Mouse (Mus musculus) ES-E14 (cell line): Measurements from ENCODE around the gene Galm. TPM values are rescaled to one million over a fixed set of nuclear protein-coding genes. Genes with fewer than 3 reads are reported as not detected.
"Not testable (repeated sequence)": the region's sequence is repeated elsewhere in the genome, so short reads cannot be mapped to it uniquely, and the experiment has no call there.

Source experiments
- DNase-seq: peaks from one replicate; pipeline ENCODE4 v3.0.0-alpha.2; 2013; ENCODE audit warnings: low read depth, low spot score
- H3K27ac ChIP-seq: 2 replicates; pipeline ENCODE4 v1.5.1; 2012; ENCODE audit warnings: low read depth, mild to moderate bottlenecking, low read length, moderate library complexity, mixed read lengths; ENCODE audit not compliant: poor library complexity, insufficient read depth, severe bottlenecking
- H3K36me3 ChIP-seq: 2 replicates; pipeline ENCODE4 v1.6.1; 2012; ENCODE audit warnings: mild to moderate bottlenecking, low read length, moderate library complexity, mixed read lengths; ENCODE audit not compliant: control insufficient read depth, poor library complexity, insufficient read depth, severe bottlenecking
- H3K4me1 ChIP-seq, 2 experiments: fragments of 150-350 bp in 1 of 2; sonication (generic) in 1 of 2; 2 replicates each; pipeline ENCODE4 v1.6.1; 2012; ENCODE audit warnings: low read length in 2 of 2, mild to moderate bottlenecking in 1 of 2, mixed read lengths in 1 of 2; ENCODE audit not compliant: control insufficient read depth in 2 of 2, insufficient read depth in 2 of 2, poor library complexity in 1 of 2
- H3K4me3 ChIP-seq, 2 experiments: fragments of 150-350 bp in 1 of 2; sonication (generic) in 1 of 2; 2 replicates each; pipeline ENCODE4 v1.5.1; 2012; ENCODE audit warnings: low read length in 2 of 2, low read depth in 1 of 2, mild to moderate bottlenecking in 1 of 2, mixed read lengths in 1 of 2; ENCODE audit not compliant: insufficient read depth in 1 of 2, poor library complexity in 1 of 2, severe bottlenecking in 1 of 2
- H3K9ac ChIP-seq: 2 replicates; pipeline ENCODE4 v1.6.1; 2012; ENCODE audit warnings: low read depth, mild to moderate bottlenecking, low read length, mixed read lengths; ENCODE audit not compliant: poor library complexity, insufficient read depth, severe bottlenecking
- H3K9me3 ChIP-seq: fragments of 150-350 bp; sonication (generic); 2 replicates; pipeline ENCODE4 v1.6.1; 2012; ENCODE audit warnings: low read depth, mild to moderate bottlenecking, low read length; ENCODE audit not compliant: control insufficient read depth, insufficient read depth
- CHD2 ChIP-seq: IDR thresholded peaks from 2 replicates; pipeline ENCODE4 v1.6.1; 2014; ENCODE audit warnings: mild to moderate bottlenecking, low read depth, low read length, inconsistent platforms
- HCFC1 ChIP-seq: IDR thresholded peaks from 2 replicates; pipeline ENCODE4 v1.6.1; 2012; ENCODE audit warnings: low read length, inconsistent platforms, borderline replicate concordance; ENCODE audit not compliant: insufficient read depth
- MAFK ChIP-seq: IDR thresholded peaks from 2 replicates; pipeline ENCODE4 v1.6.1; 2014; ENCODE audit warnings: mild to moderate bottlenecking, low read depth, low read length, inconsistent platforms; ENCODE audit not compliant: insufficient read depth
- ZC3H11A ChIP-seq: IDR thresholded peaks from 2 replicates; pipeline ENCODE4 v1.6.1; 2012; ENCODE audit warnings: low read depth, mild to moderate bottlenecking, inconsistent platforms, low read length, borderline replicate concordance
- ZNF384 ChIP-seq: IDR thresholded peaks from 2 replicates; pipeline ENCODE4 v1.6.1; 2012; ENCODE audit warnings: low read depth, low read length, inconsistent platforms
- in situ Hi-C, 2 experiments: fragments of 600-800 bp; cut with MboI; formaldehyde crosslinking; loops; one replicate each; pipeline ENCODE4 v1.15.1; 2025; ENCODE audit warnings: low sequenced_read_pairs in 2 of 2, inconsistent platforms in 1 of 2; ENCODE audit not compliant: unreplicated experiment in 2 of 2
- total RNA-seq: library from RNA; depleted of rRNA; stranded (reverse); fragments of 300-350 nt; gene quantifications from 2 replicates; pipeline ENCODE4 v1.2.3, GENCODE M21; 2012

Galm gene
- total RNA-seq, 1 experiment, result 5.3 TPM

DNA sequence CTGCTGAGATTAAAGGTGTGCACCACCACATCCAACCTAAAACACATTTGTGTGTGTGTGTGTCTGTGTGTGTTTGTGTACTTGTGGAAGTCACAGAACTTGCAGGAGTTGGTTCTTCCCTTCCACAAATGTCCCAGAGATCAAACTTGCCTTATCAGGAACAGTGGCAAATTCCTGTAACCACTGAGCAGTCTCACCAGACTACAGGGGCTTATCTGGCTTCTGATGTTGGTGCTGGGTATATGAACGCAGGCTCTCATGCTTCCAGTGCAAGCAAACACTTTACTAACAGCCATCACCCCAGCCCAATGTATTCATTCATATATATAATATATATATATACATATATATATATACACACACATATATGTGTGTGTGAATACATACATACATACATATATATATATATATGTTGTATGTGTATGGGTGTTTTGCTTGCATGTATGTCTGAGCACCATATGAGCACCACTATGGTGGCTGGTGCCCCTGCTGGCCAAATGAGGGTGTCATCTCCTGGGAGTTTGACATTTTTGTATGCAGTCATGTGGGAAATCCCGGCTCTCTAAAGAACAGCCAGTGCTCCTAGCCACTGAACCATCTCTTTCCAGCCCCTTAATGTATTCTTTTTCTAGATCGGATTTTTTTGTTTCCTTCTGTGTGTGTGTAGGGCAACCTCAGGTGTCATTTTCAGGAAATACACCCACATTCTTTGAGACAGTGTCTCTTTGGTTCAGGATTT, 94.8 kb downstream of the Galm start:
- TF ChIP-seq ZC3H11A, result no peak
- TF ChIP-seq MAFK, result no peak
- no peak for TF ChIP-seq CHD2
- no peak for TF ChIP-seq HCFC1
- TF ChIP-seq ZNF384, result no peak
- no peaks in the 10 kb centered on the region for H3K36me3 ChIP-seq
- no peak overlapping the region for H3K9ac ChIP-seq
- DNase-seq, result no peak
- H3K4me1 ChIP-seq, result no peaks in the 10 kb centered on the region
- H3K27ac ChIP-seq, result no peak overlapping the region
- H3K9me3 ChIP-seq, result no peaks in the 10 kb centered on the region
- H3K4me3 ChIP-seq, result no peak overlapping the region
- in situ Hi-C loops, result no loop called here

GRCm38 (mm10) chr17:80223829-80224228, 96.6 kb downstream of the Galm start:
- DNase-seq, result no peak
- Histone ChIP-seq H3K4me3 (peak overlapping the region; percentile 79 to 85), H3K9me3 (no peaks in the 10 kb centered on the region), H3K27ac (peak overlapping the region; percentile 46; the same call in 1 of the 2 replicates), H3K4me1 (no peaks in the 10 kb centered on the region), H3K9ac (peak overlapping the region; percentile 77; the same call in 1 of the 2 replicates), H3K36me3 (peaks cover 3% of the 10 kb centered on the region)
- in situ Hi-C loops, result no loop called here
- TF ChIP-seq MAFK (no peak), ZNF384 (peak; percentile 83), HCFC1 (no peak), CHD2 (no peak)

DNA sequence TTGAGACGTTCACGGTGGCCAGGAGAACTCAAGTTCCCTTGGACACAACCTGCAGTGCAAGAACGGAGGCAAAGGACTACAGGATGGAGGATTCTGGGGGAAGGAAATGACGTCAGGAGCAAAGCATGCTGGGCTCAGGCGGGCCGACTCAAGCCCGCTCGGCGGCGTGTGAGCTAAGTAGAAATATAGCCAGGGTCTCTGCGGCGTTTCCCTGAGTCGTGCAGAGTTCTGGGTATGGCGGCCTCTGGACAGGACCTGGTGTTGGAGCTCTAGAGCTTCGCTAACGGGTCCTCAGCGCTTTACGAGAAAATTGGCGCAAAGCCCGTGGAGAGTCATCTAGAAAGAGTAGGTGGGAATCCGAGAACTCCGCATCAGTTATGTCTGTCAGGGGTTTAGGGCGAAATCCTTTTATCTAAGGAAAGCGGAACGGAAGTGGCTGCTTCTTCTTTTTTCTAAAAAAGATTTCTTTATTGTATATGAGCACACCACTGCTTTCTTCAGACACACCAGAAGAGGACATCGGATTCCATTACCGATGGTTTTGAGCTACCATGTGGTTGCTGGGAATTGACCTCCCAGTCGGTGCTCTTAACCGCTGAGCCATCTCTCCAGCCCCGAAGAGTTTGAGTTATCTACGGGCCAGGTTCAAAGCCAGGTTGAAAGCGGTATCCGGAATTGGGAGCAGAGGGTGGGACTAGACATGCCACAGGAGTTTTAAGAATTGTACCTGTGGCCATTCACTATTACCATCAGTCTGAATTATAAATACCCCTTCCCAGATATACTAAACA, 97.2 kb downstream of the Galm start, which contains the start of gene Gemin6:
TSS of gene Gemin6 (plus strand) at position 116 of the 791 bp plus-strand sequence.
- H3K9me3 ChIP-seq, result no peaks in the 10 kb centered on the region
- H3K4me3 ChIP-seq, result peak within 1 kb of the TSS; percentile 79 to 85
- H3K9ac ChIP-seq, result peak within 1 kb of the TSS; percentile 97
- no peaks in the 10 kb centered on the region for H3K4me1 ChIP-seq
- in situ Hi-C loops, result no loop called here
- peak within 1 kb of the TSS; percentile 83; the same call in 1 of the 2 replicates for H3K27ac ChIP-seq
- TF ChIP-seq ZC3H11A, result no peak
- TF ChIP-seq CHD2, result no peak
- TF ChIP-seq HCFC1, result peak; percentile 88
- TF ChIP-seq ZNF384, result no peak
- no peak for TF ChIP-seq MAFK
- peaks cover 3% of the 10 kb centered on the region for H3K36me3 ChIP-seq
- DNase-seq, result peak; percentile 86

GRCm38 (mm10) chr17:80225142-80225541, 97.9 kb downstream of the Galm start:
- H3K4me1 ChIP-seq, H3K27ac ChIP-seq, H3K36me3 ChIP-seq, in situ Hi-C loops, DNase-seq, H3K9me3 ChIP-seq: not testable (repeated sequence)
- H3K9ac ChIP-seq, result peak overlapping the region; percentile 97; the same call in 1 of the 2 replicates
- H3K4me3 ChIP-seq, result peak overlapping the region; percentile 79 to 85
